Mouse (Mus musculus): ENCODE measurements at regions not wholly inside any gene's neighbourhood (a gene's known extent, or its start where the extent isn't known, plus 50 kb on each side); places are given as distances from the start of the nearest gene placed in this dataset.

DNA sequence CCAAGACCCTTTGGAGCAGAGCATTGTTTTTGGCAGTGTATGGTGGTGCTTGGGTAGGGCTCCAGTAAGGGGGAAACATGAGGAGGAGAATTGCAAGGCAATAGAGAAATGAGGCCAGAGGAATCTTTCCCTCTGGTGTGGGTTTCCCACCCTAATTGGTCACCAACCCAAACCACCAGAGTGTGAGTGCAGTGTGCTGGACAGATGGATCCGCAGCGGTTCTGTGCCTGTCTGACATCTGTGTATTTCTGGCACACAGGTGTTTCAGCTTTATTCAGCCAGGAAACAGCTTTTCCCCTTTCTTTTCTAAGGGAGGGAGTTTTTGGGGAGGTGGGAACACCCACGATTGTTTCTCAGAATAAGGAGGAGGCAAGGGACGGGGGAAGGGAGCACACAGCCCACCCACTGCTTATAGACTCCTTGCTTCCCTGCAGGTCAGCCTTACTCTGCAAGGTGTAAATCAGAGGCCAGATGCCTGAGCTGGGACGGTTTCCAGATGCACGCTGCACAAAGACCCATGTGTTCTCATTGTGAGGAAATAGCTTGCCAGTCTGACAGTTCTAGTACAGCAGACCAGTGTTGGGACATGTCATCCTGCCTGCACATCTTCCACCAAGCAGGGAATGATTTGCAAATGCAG is 175.2 kb upstream of the Gypa start:
- TF ChIP-seq CTCF (IDR thresholded peaks at IDR 0.05) (no peak), EP300 (IDR thresholded peaks at IDR 0.05) (no peak)

All from lung, postnatal 0 days (tissue).